10 mouse cellular contexts compared by ENCODE assay signal in the genomic region with DNA sequence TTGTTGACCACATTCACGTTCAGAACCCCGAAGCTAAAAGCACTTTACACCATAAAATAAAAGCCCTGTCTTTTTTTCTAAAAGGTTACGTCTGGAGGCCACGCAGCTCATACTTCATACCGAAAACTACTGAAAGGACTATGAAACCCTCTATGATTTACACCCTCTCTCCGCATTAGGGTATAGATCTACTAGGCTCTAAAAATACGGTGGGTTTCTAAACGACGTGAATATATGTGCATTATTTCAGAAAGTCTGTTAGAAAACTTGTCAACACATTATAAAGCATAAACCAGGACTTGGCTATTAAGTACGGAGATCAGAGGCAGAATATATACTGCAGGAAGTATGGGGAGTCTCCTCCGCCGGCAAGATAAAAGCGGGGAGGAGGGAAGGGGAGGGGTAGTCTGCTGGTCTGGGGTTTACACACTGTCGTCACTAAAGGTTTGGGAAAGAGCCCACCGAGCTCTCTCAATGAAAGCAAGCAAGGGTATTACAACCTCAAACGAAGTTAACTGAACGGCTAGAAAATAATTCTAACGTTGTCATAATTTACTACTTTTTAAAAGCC. TPM values are rescaled to one million over a fixed set of nuclear protein-coding genes. Genes with fewer than 3 reads are reported as not detected.
DNase-seq lines count a peak whose midpoint lies in the region; ATAC-seq and TF ChIP-seq lines count a peak whose summit lies in the region.
"Had no signal": no experiment of that assay in that cellular context is flagged by ENCODE, and none has a peak within 500 bp of the region (broad histone marks: within the 10 kb centered on the region; RNA-seq: fewer than 3 reads in every experiment).

No protein-coding gene starts in this region.

- intact Hi-C loops in heart, postnatal 36 days (cut with DNase I) = no loop called here
- intact Hi-C loops in gastrocnemius, adult 2 months (cut with DNase I) = no loop called here

- H3K36me3 ChIP-seq in heart, embryonic 15.5 days = no peaks in the 10 kb centered on the region
- H3K36me3 ChIP-seq in embryonic facial prominence, embryonic 15.5 days = no peaks in the 10 kb centered on the region
- H3K36me3 ChIP-seq in limb, embryonic 14.5 days (ENCODE audit: control insufficient read depth, insufficient read depth, low read length) = no peaks in the 10 kb centered on the region
- H3K36me3 ChIP-seq in splenic B cell, adult 2 months (ENCODE audit: control insufficient read depth, insufficient read depth, low read length, poor library complexity, severe bottlenecking) = no peaks in the 10 kb centered on the region

- 0 out of 2 replicates have a peak overlapping the region, but pooled peaks have one; percentile 10 for H3K9ac ChIP-seq in heart, embryonic 15.5 days
- H3K9ac ChIP-seq in embryonic facial prominence, embryonic 15.5 days = no peak overlapping the region
- no peak overlapping the region for H3K9ac ChIP-seq in limb, embryonic 14.5 days (ENCODE audit: low read depth, low read length, severe bottlenecking)

- peaks cover 22% of the 10 kb centered on the region for H3K4me1 ChIP-seq in heart, embryonic 15.5 days (replicated peaks)
- H3K4me1 ChIP-seq in embryonic facial prominence, embryonic 15.5 days = peaks cover 19% of the 10 kb centered on the region
- peaks cover 12% of the 10 kb centered on the region; the same call in 1 of the 2 replicates for H3K4me1 ChIP-seq in limb, embryonic 14.5 days (ENCODE audit: control insufficient read depth, insufficient read depth, low read length)

- no peak for TF ChIP-seq CTCF in gastrocnemius, adult 2 months (IDR thresholded peaks at IDR 0.05)

- WGBS in heart, embryonic 15.5 days = 2% methylated on average over 18 of the region's 18 CpGs
- WGBS in embryonic facial prominence, embryonic 15.5 days = 5% methylated on average over 18 of the region's 18 CpGs
- WGBS in limb, embryonic 14.5 days = 1% methylated on average over 18 of the region's 18 CpGs

- no peaks in the 10 kb centered on the region for H3K9me3 ChIP-seq in heart, embryonic 15.5 days (replicated peaks)
- H3K9me3 ChIP-seq in embryonic facial prominence, embryonic 15.5 days (replicated peaks) = no peaks in the 10 kb centered on the region
- H3K9me3 ChIP-seq in limb, embryonic 14.5 days (ENCODE audit: control insufficient read depth, low read length) = no peaks in the 10 kb centered on the region

- H3K27me3 ChIP-seq in heart, embryonic 15.5 days = peaks cover 20% of the 10 kb centered on the region
- no peaks in the 10 kb centered on the region for H3K27me3 ChIP-seq in embryonic facial prominence, embryonic 15.5 days
- H3K27me3 ChIP-seq in limb, embryonic 14.5 days (ENCODE audit: control insufficient read depth, insufficient read depth, low read length) = no peaks in the 10 kb centered on the region
- H3K27me3 ChIP-seq in splenic B cell, adult 2 months (ENCODE audit: control insufficient read depth, insufficient read depth, low read length, poor library complexity, severe bottlenecking) = no peaks in the 10 kb centered on the region; the same call in 1 of the 2 replicates
- H3K27me3 ChIP-seq: CH12.LX had no signal

- peak overlapping the region; percentile 62 for H3K4me3 ChIP-seq in heart, embryonic 15.5 days
- peak overlapping the region; percentile 56 for H3K4me3 ChIP-seq in embryonic facial prominence, embryonic 15.5 days (replicated peaks)
- H3K4me3 ChIP-seq in limb, embryonic 14.5 days (replicated peaks; ENCODE audit: low read length) = peak overlapping the region; percentile 75
- H3K4me3 ChIP-seq in gastrocnemius, adult 2 months = no peak overlapping the region

- no peak overlapping the region for H3K27ac ChIP-seq in heart, embryonic 15.5 days
- H3K27ac ChIP-seq in embryonic facial prominence, embryonic 15.5 days (replicated peaks) = no peak overlapping the region
- H3K27ac ChIP-seq in limb, embryonic 14.5 days (replicated peaks; ENCODE audit: low read depth, low read length) = no peak overlapping the region
- no peak overlapping the region for H3K27ac ChIP-seq in gastrocnemius, adult 2 months

- peak overlapping the region; percentile 89 for H3K4me2 ChIP-seq in heart, embryonic 15.5 days
- peak overlapping the region; percentile 95 for H3K4me2 ChIP-seq in embryonic facial prominence, embryonic 15.5 days (replicated peaks)
- peak overlapping the region; percentile 95 for H3K4me2 ChIP-seq in limb, embryonic 14.5 days (replicated peaks; ENCODE audit: low read depth, low read length, severe bottlenecking)

- no peak for ATAC-seq in heart, embryonic 15.5 days (replicated peaks; ENCODE audit: insufficient number of reproducible peaks, insufficient read depth, low FRiP score, low read depth)
- no peak for ATAC-seq in embryonic facial prominence, embryonic 15.5 days (ENCODE audit: insufficient number of reproducible peaks, low FRiP score, low TSS enrichment, low read depth)
- no peak for ATAC-seq in limb, embryonic 14.5 days (ENCODE audit: low FRiP score, low read depth)

- no peak for DNase-seq in heart, postnatal 36 days
- peak; percentile 46 for DNase-seq in limb, embryonic 14.5 days (ENCODE audit: low spot score)
- peak; percentile 25 for DNase-seq in splenic B cell, adult 2 months (ENCODE audit: low read depth, low spot score)
- DNase-seq in c-Kit-positive CD71-positive TER-119-positive erythroid progenitor cells, embryonic 14.5 days (ENCODE audit: low spot score) = no peak
- DNase-seq in gastrocnemius, adult 2 months = no peak
- no peak for DNase-seq in cerebellum, postnatal 14 days

- no peak for TF ChIP-seq POLR2A in limb, embryonic 14.5 days (IDR thresholded peaks at IDR 0.05; ENCODE audit: borderline replicate concordance, extremely low read depth, insufficient read depth, insufficient read length)

RNA-seq across cellular contexts. Expression of a gene that starts 0.7 kb away (rescaled TPM):
- not detected in 2 replicates for polyA plus RNA-seq in heart, embryonic 15.5 days (2015; fragmentation: Nextera tagmentation; extraction: Ambion mirVana)
- not detected for total RNA-seq in heart, postnatal 36 days (2021)
- not detected in 2 replicates for polyA plus RNA-seq in embryonic facial prominence, embryonic 15.5 days (2015; fragmentation: Nextera tagmentation; extraction: Ambion mirVana)
- polyA plus RNA-seq in limb, embryonic 14.5 days (2012; rRNA removed) = 0.19 TPM in 1 of 2 replicates, not detected in the other
- polyA plus RNA-seq in limb, embryonic 14.5 days (2014; fragmentation: Nextera tagmentation; extraction: Ambion mirVana) = not detected in 2 replicates
- total RNA-seq in gastrocnemius, adult 2 months (2021) = not detected
- total RNA-seq: CH12.LX; liver, adult 2 months had no signal
- polyA plus RNA-seq: liver, adult 2 months had no signal

RNA-seq across cellular contexts. Expression of a gene that starts 3.8 kb away (rescaled TPM):
- 14.0 and 15.5 TPM in 2 replicates for polyA plus RNA-seq in heart, embryonic 15.5 days (2015; fragmentation: Nextera tagmentation; extraction: Ambion mirVana)
- 1 to 10 TPM; 4.5 to 5.0 TPM for total RNA-seq in heart, postnatal 36 days (2021)
- 41.7 and 43.0 TPM in 2 replicates for polyA plus RNA-seq in embryonic facial prominence, embryonic 15.5 days (2015; fragmentation: Nextera tagmentation; extraction: Ambion mirVana)
- 33.8 and 38.2 TPM in 2 replicates for polyA plus RNA-seq in limb, embryonic 14.5 days (2012; rRNA removed)
- polyA plus RNA-seq in limb, embryonic 14.5 days (2014; fragmentation: Nextera tagmentation; extraction: Ambion mirVana) = 61.7 and 74.9 TPM in 2 replicates
- total RNA-seq in gastrocnemius, adult 2 months (2021) = not detected

Comparison
In these comparisons a context has a peak if more than half of its experiments do, and no peak if none do; other contexts are left out.
1. DNase-seq: peak in limb, embryonic 14.5 days (single experiment) and splenic B cell, adult 2 months (single experiment); none in heart, postnatal 36 days (0 of 2), c-Kit-positive CD71-positive TER-119-positive erythroid progenitor cells, embryonic 14.5 days (single experiment), gastrocnemius, adult 2 months (single experiment) and cerebellum, postnatal 14 days (0 of 2).
2. Peak in every context shown above with its lines, with median percentiles within 50 percentile points of each other: H3K4me2 ChIP-seq.